Mouse (Mus musculus) lung, postnatal 0 days (tissue): ENCODE measurements around the gene Mettl23.

ENCODE experiments used
- CTCF ChIP-seq: IDR thresholded peaks from 2 replicates; pipeline ENCODE4 v1.5.1; 2016; ENCODE audit warnings: antibody characterized with exemption, mild to moderate bottlenecking
- EP300 ChIP-seq: IDR thresholded peaks from 2 replicates; pipeline ENCODE4 v1.6.1; 2016; ENCODE audit warnings: antibody characterized with exemption, mild to moderate bottlenecking, control low read depth

DNA sequence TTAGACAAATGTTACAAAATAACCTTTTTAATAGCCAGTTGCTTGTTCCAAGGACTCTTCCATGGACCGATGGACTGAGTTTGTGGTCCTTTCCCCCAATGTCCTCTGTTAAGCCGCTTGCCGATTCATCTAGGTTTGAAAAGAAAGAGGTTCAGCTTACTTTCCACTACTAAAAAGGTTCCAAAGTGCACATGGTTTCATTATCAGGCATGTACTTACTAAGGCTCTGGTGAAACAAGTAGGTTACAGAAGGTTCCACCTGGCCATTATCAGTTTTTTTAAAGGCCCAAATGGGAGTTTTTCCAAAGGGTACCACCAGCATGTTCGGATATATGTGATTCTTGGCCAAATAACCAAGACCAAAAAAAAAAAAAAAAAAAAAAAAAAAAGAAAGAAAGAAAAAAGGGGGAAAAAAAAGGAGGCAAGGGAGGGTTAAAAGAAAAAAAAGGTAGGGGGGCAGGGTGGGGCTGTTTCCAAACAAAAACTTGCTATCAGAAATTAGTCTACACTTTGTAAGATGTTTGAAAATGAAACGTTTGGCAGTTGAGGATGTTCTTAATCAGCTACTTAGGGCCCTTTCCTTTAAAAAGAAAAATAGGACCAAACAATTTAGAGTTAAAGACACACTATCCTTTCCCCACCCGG lies 7.9 kb downstream of the Mettl23 start:
- TF ChIP-seq CTCF, result no peak
- TF ChIP-seq EP300, result no peak
